Mouse (Mus musculus): ENCODE measurements at regions not wholly inside any gene's neighbourhood (a gene's known extent, or its start where the extent isn't known, plus 50 kb on each side); places are given as distances from the start of the nearest gene placed in this dataset.

DNA sequence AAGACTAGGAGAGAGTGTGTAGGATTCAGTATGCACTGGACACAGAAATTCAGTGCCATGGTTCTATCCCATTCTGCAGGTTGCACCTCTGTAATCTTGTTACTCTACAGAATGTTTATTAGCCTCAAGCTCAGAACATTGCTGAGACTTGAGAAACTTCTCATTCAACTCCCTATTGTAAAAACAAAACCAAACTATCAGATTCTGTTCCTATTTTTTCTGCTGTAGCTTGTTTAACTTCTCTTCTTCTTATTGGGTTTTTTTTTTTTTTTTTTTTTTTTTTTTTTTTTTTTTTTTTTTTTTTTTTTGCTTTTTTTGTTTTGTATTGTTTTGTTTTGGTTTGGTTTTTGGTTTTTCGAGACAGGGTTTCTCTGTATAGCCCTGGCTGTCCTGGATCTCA is 172.1 kb upstream of the Eya4 start:
- no peak for TF ChIP-seq CTCF (conservative IDR thresholded peaks at IDR 0.05; ENCODE audit: low read length)
- no peak for TF ChIP-seq POU5F1 (IDR thresholded peaks at IDR 0.05; ENCODE audit: borderline replicate concordance, low read length)
